Mouse (Mus musculus) intestine, embryonic 15.5 days (tissue): ENCODE results near the gene Aars2. TPM values are rescaled to one million over a fixed set of nuclear protein-coding genes. Genes with fewer than 3 reads are reported as not detected.
A peak's percentile ranks its signal among the peaks of the same experiment; 100 is the strongest.

ENCODE experiments used
- ATAC-seq: fragments of 200-750 bp; cut with Nextera tagmentation; 2 replicates; pipeline ENCODE4 v1.8.0; 2017; ENCODE audit warnings: moderate TSS enrichment, moderate library complexity
- H3K27ac ChIP-seq: fragments of 300-500 bp; sonication (generic); 2 replicates; pipeline ENCODE4 v1.5.1; 2015; ENCODE audit warnings: mild to moderate bottlenecking, inconsistent platforms
- H3K27me3 ChIP-seq: fragments of 300-500 bp; sonication (generic); replicated peaks from 2 replicates; pipeline ENCODE4 v1.6.1; 2015; ENCODE audit warnings: inconsistent platforms
- H3K36me3 ChIP-seq: fragments of 300-500 bp; sonication (generic); 2 replicates; pipeline ENCODE4 v1.6.1; 2015; ENCODE audit warnings: inconsistent platforms
- H3K4me1 ChIP-seq: fragments of 300-500 bp; sonication (generic); replicated peaks from 2 replicates; pipeline ENCODE4 v1.6.1; 2015; ENCODE audit warnings: inconsistent platforms
- H3K4me2 ChIP-seq: fragments of 300-500 bp; sonication (generic); replicated peaks from 2 replicates; pipeline ENCODE4 v1.6.1; 2015; ENCODE audit warnings: mild to moderate bottlenecking, inconsistent platforms
- H3K4me3 ChIP-seq: fragments of 300-500 bp; sonication (generic); replicated peaks from 2 replicates; pipeline ENCODE4 v1.5.1; 2015; ENCODE audit warnings: inconsistent platforms
- H3K9ac ChIP-seq: fragments of 300-500 bp; sonication (generic); 2 replicates; pipeline ENCODE4 v1.6.1; 2015; ENCODE audit warnings: inconsistent platforms
- H3K9me3 ChIP-seq: fragments of 300-500 bp; sonication (generic); 2 replicates; pipeline ENCODE4 v1.6.1; 2016; ENCODE audit warnings: inconsistent platforms
- WGBS: fragments of 180-500 bp; shearing (Covaris S2); methylation state at CpG from one replicate; pipeline ENCODE4 v1.1.7; 2015; 5-methylcytosine and 5-hydroxymethylcytosine counted together
- polyA plus RNA-seq: library from polyadenylated mRNA; unstranded; fragments of >200 nt; fragmentation: Nextera tagmentation; extraction: Ambion mirVana; gene quantifications from 2 replicates; pipeline ENCODE4 v1.2.1, GENCODE M21; 2015

The Aars2 gene
- polyA plus RNA-seq, 1 experiment from 2014 or later, result 17.0 TPM

DNA sequence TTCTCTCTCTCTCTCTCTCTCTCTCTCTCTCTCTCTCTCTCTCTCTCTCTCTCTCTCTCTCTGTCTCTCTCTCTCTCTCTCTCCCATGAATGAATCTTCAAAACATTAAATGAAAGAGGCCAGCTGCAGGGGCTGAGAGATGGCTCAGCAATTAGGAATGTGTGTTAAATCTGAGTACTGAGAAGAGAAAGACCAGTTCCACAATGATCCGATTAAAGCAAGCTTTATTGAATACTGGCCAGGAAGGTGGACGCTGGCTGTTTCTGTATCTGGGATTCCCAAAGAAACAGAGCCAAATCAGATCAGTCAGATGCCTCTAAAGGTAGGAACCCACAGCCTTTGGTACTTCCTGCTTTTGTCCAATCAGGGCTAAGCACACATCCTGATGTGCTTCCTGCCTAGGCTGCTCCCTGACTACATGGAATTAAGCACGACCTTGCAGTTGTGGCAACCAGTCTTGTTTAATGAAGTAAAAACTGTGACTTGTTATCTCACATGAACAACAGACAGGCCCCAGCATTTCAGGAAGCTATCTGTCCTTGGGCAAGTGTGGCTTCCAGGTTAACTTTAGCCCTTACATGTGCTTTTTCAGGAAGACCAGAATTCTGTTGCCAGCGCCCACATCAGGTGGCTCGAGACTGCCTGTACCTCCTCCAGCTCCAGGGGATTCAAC, 3.2 kb upstream of the Aars2 start:
- H3K27ac ChIP-seq, result no peak overlapping the region
- no peak for ATAC-seq
- 38% methylated on average over 5 of the region's 5 CpGs for WGBS

DNA sequence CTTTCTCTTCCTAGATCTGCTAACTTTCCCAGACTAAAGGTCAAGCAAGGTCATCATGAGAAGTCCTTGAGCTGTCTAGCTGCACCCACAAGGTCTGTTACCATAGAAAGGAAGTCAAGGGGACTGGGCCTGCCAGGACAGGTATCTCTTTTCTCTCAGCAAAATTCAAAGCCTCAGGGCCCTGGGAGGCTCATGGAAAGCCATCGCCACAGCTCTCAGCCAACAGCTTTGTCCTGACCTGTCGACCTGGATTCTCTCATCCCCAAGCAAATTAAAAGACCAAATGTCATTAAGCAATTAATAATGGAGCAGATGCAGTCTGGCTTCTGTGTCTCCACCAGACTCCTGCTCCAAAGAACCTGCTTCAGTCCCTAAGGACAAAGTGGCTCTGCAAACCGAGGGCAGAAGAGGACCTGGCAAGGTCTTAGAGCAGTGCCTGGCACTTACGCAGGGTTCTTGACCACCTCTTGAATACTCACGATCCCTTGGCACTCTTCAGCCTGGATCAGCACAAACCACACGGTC, 638 bp upstream of the Aars2 start:
- Histone ChIP-seq H3K9ac (no peak overlapping the region), H3K27me3 (no peaks in the 10 kb centered on the region), H3K36me3 (peaks cover 4% of the 10 kb centered on the region; the same call in 1 of the 2 replicates), H3K4me3 (no peak overlapping the region), H3K4me2 (peak overlapping the region; percentile 52; the same call in 1 of the 2 replicates), H3K9me3 (no peaks in the 10 kb centered on the region), H3K27ac (no peak overlapping the region), H3K4me1 (peaks cover 6% of the 10 kb centered on the region; the same call in 1 of the 2 replicates)
- ATAC-seq, result no peak
- 64% methylated on average over 6 of the region's 6 CpGs for WGBS

More for the DNA sequence above, 3.2 kb upstream of the Aars2 start:
- H3K4me2 ChIP-seq, result no peak overlapping the region
- H3K9me3 ChIP-seq, result no peaks in the 10 kb centered on the region
- no peaks in the 10 kb centered on the region; the same call in 1 of the 2 replicates for H3K27me3 ChIP-seq
- H3K9ac ChIP-seq, result no peak overlapping the region
- H3K4me3 ChIP-seq, result no peak overlapping the region
- H3K4me1 ChIP-seq, result peaks cover 6% of the 10 kb centered on the region; the same call in 1 of the 2 replicates
- no peaks in the 10 kb centered on the region; the same call in 1 of the 2 replicates for H3K36me3 ChIP-seq

DNA sequence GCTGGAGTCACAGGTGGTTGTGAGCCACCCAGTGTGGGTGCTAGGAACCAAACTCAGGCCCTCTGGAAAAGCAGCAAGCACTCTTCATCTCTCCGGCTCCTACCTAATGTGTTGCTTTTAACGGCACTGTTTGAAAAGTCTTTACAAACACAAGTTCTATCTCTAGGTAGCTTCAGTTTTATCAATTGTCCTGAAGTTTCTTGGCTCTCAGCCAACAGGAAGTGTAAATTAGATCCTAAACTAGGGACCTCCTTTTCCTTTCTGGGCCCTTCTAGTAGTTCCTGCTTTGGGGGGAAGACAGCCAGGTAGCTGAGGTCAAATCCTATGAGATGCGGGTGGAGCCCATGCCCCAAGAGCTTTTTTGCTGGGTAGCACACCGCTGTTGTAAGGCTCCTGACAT, 4.2 kb downstream of the Aars2 start:
- Histone ChIP-seq H3K9ac (no peak overlapping the region), H3K27me3 (no peaks in the 10 kb centered on the region), H3K4me1 (peaks cover 9% of the 10 kb centered on the region; the same call in 1 of the 2 replicates), H3K27ac (no peak overlapping the region), H3K4me2 (no peak overlapping the region), H3K4me3 (no peak overlapping the region), H3K9me3 (no peaks in the 10 kb centered on the region), H3K36me3 (peaks cover 4% of the 10 kb centered on the region; the same call in 1 of the 2 replicates)
- WGBS, result 88% methylated on average over 4 of the region's 4 CpGs
- ATAC-seq, result no peak

DNA sequence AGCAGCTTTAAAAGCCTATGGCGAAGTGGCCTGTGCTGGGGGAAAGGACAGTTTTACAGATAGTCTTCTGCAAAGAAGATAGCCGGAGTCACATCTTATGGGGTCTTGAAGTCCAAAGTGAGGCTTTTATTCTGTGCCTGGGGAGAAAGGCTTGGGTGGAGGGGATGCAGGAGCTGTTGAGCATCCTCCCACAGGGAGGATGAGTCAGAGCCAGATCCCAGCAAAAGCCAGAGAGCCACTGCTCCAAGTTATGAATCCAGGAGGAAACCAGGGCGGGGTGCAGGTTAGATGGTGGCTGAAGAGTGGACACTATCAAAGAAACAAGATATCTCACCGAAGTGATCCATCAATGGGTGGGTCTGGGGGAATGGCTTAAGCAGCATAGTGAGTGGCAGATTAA, 5.1 kb downstream of the Aars2 start:
- Histone ChIP-seq H3K9ac (no peak overlapping the region), H3K27me3 (no peaks in the 10 kb centered on the region), H3K36me3 (peaks cover 6% of the 10 kb centered on the region; the same call in 1 of the 2 replicates), H3K4me2 (no peak overlapping the region), H3K4me1 (peaks cover 7% of the 10 kb centered on the region; the same call in 1 of the 2 replicates), H3K4me3 (no peak overlapping the region), H3K27ac (no peak overlapping the region), H3K9me3 (no peaks in the 10 kb centered on the region)
- WGBS, result 85% methylated on average over 4 of the region's 4 CpGs
- ATAC-seq, result no peak

DNA sequence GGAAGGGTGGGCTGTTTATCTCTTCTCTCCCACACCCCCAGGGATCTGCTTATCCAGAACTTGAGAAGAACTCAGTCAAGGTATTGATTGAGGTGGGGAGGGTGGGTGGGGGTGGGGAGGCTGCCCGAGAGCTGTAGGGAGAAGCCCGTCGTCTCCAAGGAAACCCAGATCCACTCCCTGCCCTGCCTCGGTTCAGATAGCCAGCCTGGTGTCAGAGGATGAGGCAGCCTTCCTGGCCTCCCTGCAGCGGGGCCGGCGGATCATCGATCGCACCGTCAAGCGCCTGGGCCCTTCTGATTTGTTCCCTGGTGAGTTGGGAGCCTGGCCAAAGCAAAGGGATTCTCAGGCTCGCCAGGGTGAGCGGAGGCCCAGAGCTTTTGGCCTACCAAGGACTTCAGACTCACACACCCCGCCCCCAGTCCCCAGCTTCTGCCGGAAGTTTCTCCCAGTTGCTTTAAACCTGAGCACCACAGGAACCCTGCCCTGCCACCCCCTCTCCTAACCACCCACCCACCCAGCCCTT, 8.6 kb downstream of the Aars2 start:
- no peaks in the 10 kb centered on the region for H3K9me3 ChIP-seq
- H3K27me3 ChIP-seq, result no peaks in the 10 kb centered on the region
- 0 out of 2 replicates have a peak, but pooled peaks cover 7% of the 10 kb centered on the region for H3K36me3 ChIP-seq
- 0 out of 2 replicates have a peak, but pooled peaks cover 3% of the 10 kb centered on the region for H3K4me1 ChIP-seq
- peak; percentile 35 for ATAC-seq
- H3K27ac ChIP-seq, result no peak overlapping the region
- H3K9ac ChIP-seq, result no peak overlapping the region
- H3K4me2 ChIP-seq, result no peak overlapping the region
- 43% methylated on average over 15 of the region's 15 CpGs for WGBS
- no peak overlapping the region for H3K4me3 ChIP-seq

DNA sequence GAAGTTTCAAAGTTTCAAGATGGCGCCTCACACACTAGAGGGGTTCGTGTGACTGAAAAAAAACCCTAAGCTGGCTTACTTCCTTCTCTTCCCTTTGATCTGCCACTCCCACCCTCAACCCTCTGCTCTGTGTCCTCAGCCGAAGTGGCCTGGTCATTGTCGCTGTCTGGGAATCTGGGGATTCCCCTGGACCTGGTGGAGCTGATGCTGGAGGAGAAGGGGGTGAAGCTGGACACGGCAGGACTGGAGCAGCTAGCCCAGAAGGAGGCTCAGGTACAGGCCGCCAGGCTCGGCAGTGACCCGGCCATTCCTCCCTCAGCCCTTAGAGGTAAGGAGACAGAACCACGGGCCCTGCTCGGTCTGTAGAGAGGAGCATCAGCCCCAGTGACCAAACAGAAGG, 9.2 kb downstream of the Aars2 start:
- no peak overlapping the region for H3K4me3 ChIP-seq
- 72% methylated on average over 10 of the region's 10 CpGs for WGBS
- H3K27me3 ChIP-seq, result no peaks in the 10 kb centered on the region
- 0 out of 2 replicates have a peak, but pooled peaks cover 7% of the 10 kb centered on the region for H3K36me3 ChIP-seq
- H3K27ac ChIP-seq, result no peak overlapping the region
- no peaks in the 10 kb centered on the region for H3K9me3 ChIP-seq
- H3K4me1 ChIP-seq, result 0 out of 2 replicates have a peak, but pooled peaks cover 3% of the 10 kb centered on the region
- no peak overlapping the region for H3K4me2 ChIP-seq
- no peak for ATAC-seq
- H3K9ac ChIP-seq, result no peak overlapping the region

DNA sequence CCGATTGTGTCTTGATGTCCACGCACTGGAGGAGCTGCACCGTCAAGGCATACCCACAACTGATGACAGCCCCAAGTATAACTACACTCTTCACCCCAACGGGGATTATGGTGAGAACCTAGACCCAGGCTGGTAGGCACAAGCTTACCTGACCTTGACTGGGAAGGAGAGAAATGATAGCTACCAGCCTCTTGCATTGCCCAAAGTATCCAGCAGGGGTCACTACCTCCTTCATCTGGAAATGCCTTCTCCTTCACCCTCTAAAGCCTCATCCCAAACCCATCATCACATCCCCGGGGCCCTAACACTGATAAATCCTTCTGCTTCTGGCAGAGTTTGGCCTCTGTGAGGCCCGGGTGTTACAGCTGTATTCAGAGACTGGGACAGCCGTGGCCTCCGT, 9.8 kb downstream of the Aars2 start:
- Histone ChIP-seq H3K27me3 (no peaks in the 10 kb centered on the region), H3K4me1 (0 out of 2 replicates have a peak, but pooled peaks cover 3% of the 10 kb centered on the region), H3K9me3 (no peaks in the 10 kb centered on the region), H3K27ac (no peak overlapping the region), H3K4me3 (no peak overlapping the region), H3K9ac (no peak overlapping the region), H3K36me3 (0 out of 2 replicates have a peak, but pooled peaks cover 7% of the 10 kb centered on the region), H3K4me2 (no peak overlapping the region)
- peak; percentile 16; the same call in 1 of the 2 replicates for ATAC-seq
- WGBS, result 47% methylated on average over 8 of the region's 8 CpGs

DNA sequence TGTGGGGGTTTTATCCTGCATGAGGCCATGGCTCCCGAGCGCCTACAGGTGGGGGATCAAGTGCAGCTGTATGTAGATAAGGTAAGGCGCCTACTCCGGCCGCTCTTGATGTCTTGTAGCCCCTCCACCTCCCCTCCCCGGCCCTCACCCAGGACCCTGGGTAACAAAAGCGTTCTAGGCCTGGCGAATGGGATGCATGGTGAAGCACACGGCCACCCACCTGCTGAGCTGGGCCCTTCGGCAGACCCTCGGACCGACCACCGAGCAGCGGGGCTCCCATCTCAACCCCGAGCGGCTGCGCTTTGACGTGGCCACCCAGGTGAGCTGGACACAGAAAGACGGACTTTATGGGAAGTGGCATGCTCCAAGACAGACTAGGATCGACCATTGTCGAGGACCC, 10.5 kb downstream of the Aars2 start:
- no peaks in the 10 kb centered on the region; the same call in 1 of the 2 replicates for H3K27me3 ChIP-seq
- no peak overlapping the region for H3K9ac ChIP-seq
- H3K9me3 ChIP-seq, result no peaks in the 10 kb centered on the region
- no peak overlapping the region for H3K27ac ChIP-seq
- H3K36me3 ChIP-seq, result 0 out of 2 replicates have a peak, but pooled peaks cover 7% of the 10 kb centered on the region
- H3K4me3 ChIP-seq, result no peak overlapping the region
- no peak for ATAC-seq
- H3K4me2 ChIP-seq, result no peak overlapping the region
- H3K4me1 ChIP-seq, result 0 out of 2 replicates have a peak, but pooled peaks cover 3% of the 10 kb centered on the region
- WGBS, result 92% methylated on average over 21 of the region's 21 CpGs

DNA sequence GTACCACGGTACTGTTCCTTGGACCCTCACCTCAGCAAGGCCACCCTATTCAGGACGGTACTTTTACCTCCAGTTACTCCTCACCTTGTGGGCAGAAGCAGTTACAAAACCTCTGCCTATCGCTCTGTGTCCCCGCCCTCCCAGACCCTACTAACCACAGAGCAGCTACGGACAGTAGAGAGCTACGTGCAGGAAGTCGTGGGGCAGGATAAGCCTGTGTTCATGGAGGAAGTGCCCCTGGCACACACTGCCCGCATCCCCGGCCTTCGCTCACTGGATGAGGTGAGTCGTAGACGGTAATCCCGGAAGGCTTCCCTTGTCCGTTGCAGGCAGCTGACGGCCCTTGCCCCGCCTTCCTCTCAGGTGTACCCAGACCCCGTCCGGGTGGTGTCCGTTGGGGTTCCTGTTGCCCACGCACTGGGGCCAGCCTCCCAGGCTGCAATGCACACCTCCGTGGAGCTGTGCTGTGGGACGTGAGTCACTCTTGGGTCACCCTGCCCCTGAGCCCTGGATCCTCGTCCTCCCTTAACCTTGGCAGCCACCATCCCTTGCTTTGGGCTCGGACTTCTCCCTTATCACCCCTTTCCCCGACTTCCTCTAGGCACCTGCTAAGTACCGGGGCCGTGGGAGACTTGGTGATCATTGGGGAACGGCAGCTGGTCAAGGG, 11.0 kb downstream of the Aars2 start:
- no peaks in the 10 kb centered on the region; the same call in 1 of the 2 replicates for H3K27me3 ChIP-seq
- 92% methylated on average over 28 of the region's 28 CpGs for WGBS
- no peak overlapping the region for H3K4me3 ChIP-seq
- H3K4me2 ChIP-seq, result no peak overlapping the region
- no peak overlapping the region for H3K27ac ChIP-seq
- H3K4me1 ChIP-seq, result peaks cover 4% of the 10 kb centered on the region; the same call in 1 of the 2 replicates
- no peak for ATAC-seq
- H3K36me3 ChIP-seq, result 0 out of 2 replicates have a peak, but pooled peaks cover 7% of the 10 kb centered on the region
- no peaks in the 10 kb centered on the region for H3K9me3 ChIP-seq
- H3K9ac ChIP-seq, result no peak overlapping the region

DNA sequence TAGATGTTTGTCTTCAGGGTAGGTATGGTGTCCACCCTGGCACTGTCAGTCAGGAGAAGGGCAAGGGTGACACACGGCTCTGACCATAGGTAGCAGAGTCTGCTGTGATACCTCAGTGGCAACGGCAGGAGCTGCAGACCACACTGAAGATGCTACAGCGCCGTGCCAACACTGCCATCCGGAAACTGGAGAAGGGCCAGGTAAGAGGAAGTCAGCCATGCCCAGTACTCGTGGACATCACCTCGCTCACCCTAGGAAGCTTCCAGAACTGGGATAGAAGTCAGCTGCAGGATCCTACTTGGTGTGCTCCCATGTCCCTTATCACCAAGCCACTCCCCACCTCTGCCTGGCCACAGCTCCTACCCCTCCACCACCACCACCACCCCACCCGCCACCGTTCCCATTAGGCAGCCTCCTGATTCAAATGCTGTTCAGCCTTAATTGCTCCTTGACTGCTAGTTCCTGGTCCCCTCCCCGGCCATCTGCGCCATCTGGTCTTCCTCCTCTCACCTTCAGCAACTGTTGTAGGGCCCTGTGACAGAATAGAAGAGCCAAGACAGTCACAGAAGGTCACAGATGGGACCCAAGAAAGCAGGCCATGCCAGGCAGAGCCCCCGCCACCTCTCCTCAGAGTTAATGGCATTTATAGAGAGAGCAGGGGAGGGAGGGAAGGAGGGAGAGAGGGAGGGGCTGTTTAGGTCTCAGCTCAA, 12.3 kb downstream of the Aars2 start:
- no peak for ATAC-seq
- 76% methylated on average over 12 of the region's 12 CpGs for WGBS

DNA sequence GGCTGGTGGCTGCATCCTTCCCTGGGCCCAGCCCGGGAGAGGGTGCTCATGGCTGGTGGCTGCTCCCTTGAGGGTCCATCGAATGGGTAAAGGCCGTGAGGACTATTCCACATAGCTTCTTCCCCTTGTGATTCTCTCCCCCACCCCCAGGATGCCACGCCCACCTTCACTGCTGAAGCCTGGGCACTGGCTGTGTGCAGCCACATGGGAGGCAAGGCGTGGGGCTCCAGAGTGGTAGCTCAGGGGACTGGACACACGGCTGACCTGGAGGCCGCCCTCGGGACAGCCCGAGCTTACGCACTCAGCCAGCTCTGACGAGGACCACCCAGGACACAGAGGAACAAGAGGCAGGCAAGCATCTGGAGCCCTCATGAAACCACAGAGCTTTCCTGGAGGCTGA, 13.5 kb downstream of the Aars2 start:
- no peak overlapping the region for H3K9ac ChIP-seq
- no peaks in the 10 kb centered on the region; the same call in 1 of the 2 replicates for H3K27me3 ChIP-seq
- no peak overlapping the region for H3K4me3 ChIP-seq
- peaks cover 8% of the 10 kb centered on the region for H3K4me1 ChIP-seq
- H3K27ac ChIP-seq, result no peak overlapping the region
- H3K36me3 ChIP-seq, result 0 out of 2 replicates have a peak, but pooled peaks cover 7% of the 10 kb centered on the region
- H3K4me2 ChIP-seq, result no peak overlapping the region
- H3K9me3 ChIP-seq, result no peaks in the 10 kb centered on the region
- no peak for ATAC-seq
- 76% methylated on average over 11 of the region's 11 CpGs for WGBS

More for the DNA sequence above, 12.3 kb downstream of the Aars2 start:
- Histone ChIP-seq H3K4me2 (no peak overlapping the region), H3K4me1 (peaks cover 11% of the 10 kb centered on the region), H3K9ac (no peak overlapping the region), H3K9me3 (no peaks in the 10 kb centered on the region), H3K4me3 (no peak overlapping the region), H3K27me3 (no peaks in the 10 kb centered on the region; the same call in 1 of the 2 replicates), H3K36me3 (0 out of 2 replicates have a peak, but pooled peaks cover 7% of the 10 kb centered on the region), H3K27ac (no peak overlapping the region)
